Mouse (Mus musculus) C2C12 (cell line): Measurements from ENCODE around the gene Spaca4. TPM values are rescaled to one million over a fixed set of nuclear protein-coding genes. Genes with fewer than 3 reads are reported as not detected.

Source experiments
- H3K27me3 ChIP-seq: one replicate; pipeline ENCODE4 v1.6.1; 2011; ENCODE audit not compliant: control insufficient read depth, insufficient read depth, insufficient read length
- H3K36me3 ChIP-seq: one replicate; pipeline ENCODE4 v1.6.1; 2011; ENCODE audit not compliant: control insufficient read depth, insufficient read depth
- H3K4me3 ChIP-seq: one replicate; pipeline ENCODE4 v1.5.1; 2011; ENCODE audit warnings: mild to moderate bottlenecking, control low read depth; ENCODE audit not compliant: poor library complexity, insufficient read depth, severe bottlenecking
- H3K79me2 ChIP-seq: one replicate; pipeline ENCODE4 v1.6.1; 2011; ENCODE audit not compliant: control insufficient read depth, insufficient read depth
- H3K79me3 ChIP-seq: one replicate; pipeline ENCODE4 v1.6.1; 2011; ENCODE audit warnings: low read depth, control low read depth
- H3ac ChIP-seq: one replicate; pipeline ENCODE3; 2011; ENCODE audit warnings: low read depth; ENCODE audit not compliant: control insufficient read depth, insufficient read length
- CEBPB ChIP-seq: IDR thresholded peaks from one replicate; pipeline ENCODE4 v1.6.1; 2011; ENCODE audit warnings: low read depth, mild to moderate bottlenecking, control low read depth, moderate library complexity
- CTCF ChIP-seq: IDR thresholded peaks from one replicate; pipeline ENCODE4 v1.5.1; 2011; ENCODE audit not compliant: control insufficient read depth, insufficient read depth, insufficient read length
- FOSL1 ChIP-seq: IDR thresholded peaks from one replicate; pipeline ENCODE4 v1.8.0; 2011; ENCODE audit warnings: mild to moderate bottlenecking, low read length; ENCODE audit not compliant: poor library complexity, insufficient read depth, severe bottlenecking
- MAX ChIP-seq: IDR thresholded peaks from one replicate; pipeline ENCODE4 v1.6.1; 2011; ENCODE audit warnings: mild to moderate bottlenecking, control low read depth
- MYOD1 ChIP-seq: IDR thresholded peaks from one replicate; pipeline ENCODE4 v1.6.1; 2011; ENCODE audit warnings: low read depth; ENCODE audit not compliant: control insufficient read depth, insufficient read length
- MYOG ChIP-seq: IDR thresholded peaks from one replicate; pipeline ENCODE4 v1.6.1; 2011; ENCODE audit not compliant: control insufficient read depth, insufficient read length; ENCODE audit errors: extremely low read depth
- USF1 ChIP-seq: IDR thresholded peaks from one replicate; pipeline ENCODE4 v1.6.1; 2011; ENCODE audit warnings: low read depth, mild to moderate bottlenecking, control low read depth, moderate library complexity
- polyA plus RNA-seq: library from polyadenylated mRNA; unstranded; fragments of >200 nt; fragmentation: generic; extraction: Trizol; gene quantifications from one replicate; pipeline ENCODE4 v1.2.1, GENCODE M21; 2012; ENCODE audit warnings: missing spikeins

Spaca4 gene
- polyA plus RNA-seq, 1 experiment = 0.33 TPM

DNA sequence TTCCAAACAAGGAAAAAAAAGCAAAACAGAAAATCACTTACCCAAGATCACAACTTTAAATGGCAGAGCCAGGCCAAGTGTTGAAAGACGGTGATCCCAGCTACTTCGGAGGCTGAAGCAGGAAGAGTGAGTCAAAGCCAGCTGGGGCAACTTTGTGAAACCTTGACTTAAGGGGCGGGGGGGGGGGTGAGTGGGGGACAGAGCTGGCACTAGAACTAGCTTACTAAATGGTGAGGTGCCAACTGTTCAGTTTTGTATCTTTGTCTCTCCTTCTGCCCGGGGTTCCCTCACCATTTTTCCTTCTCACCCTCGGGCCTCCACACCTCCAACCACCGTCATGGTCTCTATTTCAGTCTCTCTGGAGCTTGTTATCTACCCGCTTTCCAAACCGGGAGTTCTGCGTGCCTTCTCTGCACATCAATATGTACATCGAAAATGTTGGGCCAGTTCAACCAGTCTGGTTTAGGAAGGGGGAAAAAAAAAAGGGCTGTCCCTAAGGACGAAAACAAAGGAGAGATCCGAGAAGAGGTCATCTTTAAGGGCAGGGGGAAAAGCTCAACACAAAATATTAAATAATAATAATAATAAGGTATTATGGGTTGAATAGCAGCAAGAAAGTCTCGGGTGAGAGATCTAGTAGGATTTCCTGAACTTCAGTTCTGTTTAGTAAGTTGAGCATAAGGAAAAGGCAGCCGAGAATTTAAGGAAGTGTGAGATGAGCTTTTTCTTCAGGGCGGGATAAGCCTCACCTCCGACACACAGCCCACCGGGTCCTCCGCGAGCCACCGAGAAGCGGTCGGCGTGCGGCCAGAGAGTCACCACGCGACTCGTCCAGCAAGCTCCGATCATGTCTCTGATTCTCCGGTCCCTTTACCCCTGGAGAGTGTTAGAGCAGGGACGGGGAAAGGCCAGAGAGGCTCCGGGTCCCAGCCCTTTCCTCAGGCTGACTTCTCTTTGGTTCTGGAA lies 8.4 kb downstream of the Spaca4 start:
- TF ChIP-seq CTCF = no peak
- TF ChIP-seq FOSL1 = no peak
- no peak for TF ChIP-seq USF1
- no peak for TF ChIP-seq CEBPB
- TF ChIP-seq MAX = no peak
- TF ChIP-seq MYOD1 = no peak
- no peak for TF ChIP-seq MYOG
- H3K27me3 ChIP-seq = no peaks in the 10 kb centered on the region

DNA sequence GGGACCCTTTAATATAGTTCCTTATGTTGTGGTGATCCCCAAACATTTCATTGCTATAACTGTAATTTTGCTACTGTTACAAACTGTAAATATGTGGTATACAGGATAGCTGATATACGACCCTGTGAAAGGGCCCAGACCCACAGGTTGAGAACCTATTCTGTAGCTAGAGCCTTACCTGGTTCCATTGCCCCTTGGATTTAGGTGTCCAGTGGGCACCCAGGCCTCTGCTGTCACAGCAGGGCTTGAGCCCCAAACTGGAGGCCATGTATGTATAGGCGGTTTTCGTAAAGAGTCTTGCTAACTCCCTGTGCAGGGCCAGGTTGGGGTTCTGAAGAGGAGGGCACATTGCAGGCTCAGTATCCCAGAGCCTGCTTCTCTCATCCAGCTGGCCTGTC lies 9.2 kb downstream of the Spaca4 start:
- TF ChIP-seq FOSL1 = no peak
- no peak for TF ChIP-seq CTCF
- no peak for TF ChIP-seq MYOD1
- TF ChIP-seq MYOG = no peak
- no peak for TF ChIP-seq MAX
- no peak for TF ChIP-seq CEBPB
- no peak for TF ChIP-seq USF1
- Histone ChIP-seq H3K4me3 (peak overlapping the region; percentile 71), H3K79me2 (peaks cover 74% of the 10 kb centered on the region), H3K27me3 (no peaks in the 10 kb centered on the region), H3K36me3 (peaks cover 29% of the 10 kb centered on the region), H3ac (peak overlapping the region; percentile 26), H3K79me3 (peaks cover 49% of the 10 kb centered on the region)

More for the DNA sequence above, 8.4 kb downstream of the Spaca4 start:
- H3K4me3 ChIP-seq = peak overlapping the region; percentile 71
- peaks cover 29% of the 10 kb centered on the region for H3K36me3 ChIP-seq
- H3K79me2 ChIP-seq = peaks cover 74% of the 10 kb centered on the region
- peaks cover 49% of the 10 kb centered on the region for H3K79me3 ChIP-seq
- peak overlapping the region; percentile 85 for H3ac ChIP-seq

DNA sequence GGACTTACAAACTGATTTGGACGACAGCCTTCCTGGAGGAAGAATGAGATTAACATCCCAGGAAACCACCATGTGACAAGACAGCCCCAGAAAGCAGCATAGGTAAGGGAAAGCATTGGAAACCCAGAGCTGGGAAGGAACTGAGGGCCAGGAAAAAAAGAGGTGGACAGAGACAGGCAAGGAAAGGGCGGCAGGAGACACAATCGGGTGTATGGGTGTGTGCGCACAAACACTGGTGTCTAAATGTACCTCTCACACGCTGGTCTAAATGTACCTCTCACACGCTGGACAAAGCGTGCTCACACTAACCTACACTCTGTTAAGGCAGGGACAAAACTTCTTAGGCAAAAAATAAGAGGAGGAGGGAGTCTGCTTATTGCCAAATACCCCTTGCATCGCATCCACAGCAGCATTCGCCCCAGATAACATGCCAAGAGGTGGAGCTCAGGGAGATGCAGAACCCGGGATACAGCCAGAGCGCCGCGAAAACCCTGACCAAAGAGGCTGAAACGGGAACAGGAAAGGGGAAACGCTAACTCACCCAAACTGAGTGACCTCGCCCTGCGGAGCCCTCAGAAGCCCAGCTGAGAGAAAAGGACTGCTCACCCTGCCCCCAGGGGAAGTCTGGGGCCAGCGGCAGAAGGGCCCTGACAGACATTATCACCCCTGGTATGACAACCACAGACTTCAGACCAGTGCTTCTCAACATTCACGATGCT lies 9.7 kb downstream of the Spaca4 start:
- Histone ChIP-seq H3K4me3 (no peak overlapping the region), H3ac (peak overlapping the region; percentile 16), H3K36me3 (peaks cover 25% of the 10 kb centered on the region), H3K79me2 (peaks cover 70% of the 10 kb centered on the region), H3K79me3 (peaks cover 49% of the 10 kb centered on the region), H3K27me3 (no peaks in the 10 kb centered on the region)
- TF ChIP-seq USF1 (no peak), MYOD1 (no peak), CEBPB (no peak), MAX (no peak), FOSL1 (no peak), CTCF (no peak), MYOG (no peak)

DNA sequence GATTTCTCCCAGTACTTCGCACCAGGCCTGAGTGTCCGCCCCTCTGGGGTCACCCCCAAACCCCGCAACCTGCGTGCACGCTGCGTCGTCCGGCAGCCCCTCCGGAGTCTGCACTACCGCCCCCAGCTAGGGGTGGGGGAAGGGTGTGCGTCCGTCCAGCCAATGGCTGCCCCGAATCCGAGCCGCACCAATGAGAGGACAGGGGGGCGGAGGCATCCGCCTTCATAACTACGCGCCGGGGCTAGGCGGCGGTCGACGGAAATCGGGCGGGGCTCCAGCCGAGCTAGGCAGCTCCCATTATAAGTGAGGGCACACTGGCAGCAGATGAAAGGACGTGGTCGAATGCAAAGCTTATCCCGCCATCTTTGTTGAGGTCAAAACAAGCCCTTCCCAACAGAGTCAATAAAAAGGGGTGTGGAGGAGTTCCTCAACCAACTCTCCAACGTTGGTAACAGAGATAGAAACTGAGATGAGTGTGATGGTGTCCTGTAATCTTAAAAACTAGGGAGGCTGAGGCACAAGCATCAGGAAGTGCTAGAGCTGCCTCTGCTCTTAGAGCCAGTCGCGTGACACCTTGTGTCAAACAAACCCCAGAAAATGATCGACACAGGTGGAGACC lies 10.4 kb downstream of the Spaca4 start, which contains the start of gene Rpl18:
Gene Rpl18, plus strand, starts transcription at position 368 of the 619 bp plus-strand sequence.
- no peaks in the 10 kb centered on the region for H3K27me3 ChIP-seq
- H3K79me3 ChIP-seq = peaks cover 45% of the 10 kb centered on the region
- peaks cover 63% of the 10 kb centered on the region for H3K79me2 ChIP-seq
- H3K4me3 ChIP-seq = peak within 1 kb of the TSS; percentile 38
- H3K36me3 ChIP-seq = peaks cover 19% of the 10 kb centered on the region
- TF ChIP-seq MYOG = no peak
- TF ChIP-seq MAX = no peak
- no peak for TF ChIP-seq USF1
- no peak for TF ChIP-seq CTCF
- TF ChIP-seq FOSL1 = no peak
- peak within 1 kb of the TSS; percentile 71 for H3ac ChIP-seq

DNA sequence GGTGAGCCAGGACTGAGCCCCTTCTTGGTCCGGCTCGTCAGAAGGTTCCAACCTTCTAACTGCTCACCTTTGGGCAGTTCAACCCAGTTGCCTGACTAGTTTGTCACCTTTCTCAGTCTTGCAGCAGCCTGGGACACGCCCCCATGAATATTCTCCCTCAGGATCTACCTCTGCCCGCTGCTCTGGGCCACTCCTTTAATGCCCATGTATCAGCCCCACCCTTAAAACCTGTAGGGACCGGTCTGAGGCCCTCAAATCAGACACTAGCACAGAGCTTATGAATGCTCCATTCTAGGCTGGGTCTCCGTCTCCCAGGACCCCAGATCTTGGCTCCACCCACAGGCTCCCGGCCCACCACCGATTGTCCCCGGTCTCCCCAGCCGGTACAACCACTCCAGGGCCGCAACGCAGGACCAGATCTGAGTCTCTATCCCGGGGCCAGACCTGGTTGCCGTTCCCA lies 11.0 kb downstream of the Spaca4 start:
- H3K79me2 ChIP-seq = peaks cover 58% of the 10 kb centered on the region
- no peaks in the 10 kb centered on the region for H3K27me3 ChIP-seq
- peak overlapping the region; percentile 38 for H3K4me3 ChIP-seq
- H3ac ChIP-seq = peak overlapping the region; percentile 71
- TF ChIP-seq FOSL1 (no peak), MYOD1 (no peak), MAX (no peak), USF1 (no peak), MYOG (no peak), CTCF (no peak), CEBPB (no peak)
- peaks cover 41% of the 10 kb centered on the region for H3K79me3 ChIP-seq
- H3K36me3 ChIP-seq = peaks cover 13% of the 10 kb centered on the region
